In the genomic region with DNA sequence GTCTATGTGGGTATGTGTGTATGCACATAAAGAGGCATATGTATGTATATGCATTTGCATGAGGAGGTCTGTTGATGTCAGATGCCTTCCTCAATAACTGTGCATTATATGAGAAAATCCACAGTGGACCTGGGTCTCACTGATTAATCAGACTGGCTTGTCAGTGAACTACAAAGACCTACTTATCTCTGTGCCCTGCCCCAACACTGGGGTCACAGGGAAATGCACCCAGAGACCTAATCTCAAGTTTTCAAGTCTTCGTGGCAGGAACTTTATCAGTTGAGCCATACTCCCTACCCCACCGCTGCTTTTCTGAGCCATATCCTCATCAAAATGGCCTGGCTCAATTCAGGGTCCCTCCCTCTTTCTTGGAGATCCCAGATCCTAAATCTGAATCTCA, we compare ENCODE assay signal across 28 mouse cellular contexts.
DNase-seq lines count a peak whose midpoint lies in the region; ATAC-seq and TF ChIP-seq lines count a peak whose summit lies in the region.
"Had no signal": no experiment of that assay in that cellular context is flagged by ENCODE, and none has a peak within 500 bp of the region (broad histone marks: within the 10 kb centered on the region; RNA-seq: fewer than 3 reads in every experiment).

No protein-coding gene starts in this region.

- H3K4me1 ChIP-seq in forebrain, postnatal 0 days (ENCODE audit: insufficient read depth) = no peaks in the 10 kb centered on the region
- H3K4me1 ChIP-seq in forebrain, embryonic 10.5 days = no peaks in the 10 kb centered on the region
- peaks cover 13% of the 10 kb centered on the region for H3K4me1 ChIP-seq in liver, embryonic 13.5 days (replicated peaks)
- H3K4me1 ChIP-seq in midbrain, embryonic 14.5 days (ENCODE audit: control insufficient read depth, insufficient read depth, low read length) = no peaks in the 10 kb centered on the region
- H3K4me1 ChIP-seq: forebrain, embryonic 12.5 days; hindbrain, embryonic 12.5 days; midbrain, embryonic 12.5 days had no signal

- H3K36me3 ChIP-seq in forebrain, postnatal 0 days (ENCODE audit: insufficient read depth) = no peaks in the 10 kb centered on the region
- no peaks in the 10 kb centered on the region for H3K36me3 ChIP-seq in forebrain, embryonic 10.5 days (replicated peaks)
- no peaks in the 10 kb centered on the region for H3K36me3 ChIP-seq in liver, embryonic 13.5 days
- no peaks in the 10 kb centered on the region for H3K36me3 ChIP-seq in midbrain, embryonic 14.5 days (ENCODE audit: control insufficient read depth, insufficient read depth, low read length)
- H3K36me3 ChIP-seq: forebrain, embryonic 12.5 days; hindbrain, embryonic 12.5 days; limb, embryonic 13.5 days; midbrain, embryonic 12.5 days had no signal

- H3K27ac ChIP-seq in forebrain, postnatal 0 days (ENCODE audit: low read depth, low read length) = no peak overlapping the region
- H3K27ac ChIP-seq in forebrain, embryonic 10.5 days = no peak overlapping the region
- no peak overlapping the region for H3K27ac ChIP-seq in liver, embryonic 13.5 days
- H3K27ac ChIP-seq in midbrain, embryonic 14.5 days (replicated peaks; ENCODE audit: low read depth, low read length) = no peak overlapping the region
- H3K27ac ChIP-seq: forebrain, embryonic 12.5 days; hindbrain, embryonic 12.5 days; hindbrain, postnatal 0 days; limb, embryonic 13.5 days; midbrain, embryonic 12.5 days had no signal

- no peaks in the 10 kb centered on the region for H3K9me3 ChIP-seq in forebrain, postnatal 0 days (ENCODE audit: low read length)
- no peaks in the 10 kb centered on the region for H3K9me3 ChIP-seq in forebrain, embryonic 10.5 days
- H3K9me3 ChIP-seq in liver, embryonic 13.5 days (replicated peaks) = no peaks in the 10 kb centered on the region
- H3K9me3 ChIP-seq in midbrain, embryonic 14.5 days (ENCODE audit: control insufficient read depth, low read length) = no peaks in the 10 kb centered on the region
- H3K9me3 ChIP-seq: forebrain, embryonic 12.5 days; hindbrain, embryonic 12.5 days; limb, embryonic 13.5 days; midbrain, embryonic 12.5 days had no signal

- WGBS in forebrain, postnatal 0 days = 88% methylated on average over 2 of the region's 2 CpGs
- WGBS in forebrain, embryonic 10.5 days = 76% methylated on average over 2 of the region's 2 CpGs
- 3% methylated on average over 2 of the region's 2 CpGs for WGBS in liver, embryonic 13.5 days (ENCODE audit: insufficient replicate concordance)
- 86% methylated on average over 2 of the region's 2 CpGs for WGBS in midbrain, embryonic 14.5 days

- no peak overlapping the region for H3K4me2 ChIP-seq in forebrain, postnatal 0 days (ENCODE audit: low read depth)
- no peak overlapping the region for H3K4me2 ChIP-seq in liver, embryonic 13.5 days
- H3K4me2 ChIP-seq in midbrain, embryonic 14.5 days (ENCODE audit: low read length) = no peak overlapping the region
- H3K4me2 ChIP-seq: forebrain, embryonic 12.5 days; heart, embryonic 11.5 days; hindbrain, embryonic 12.5 days; limb, embryonic 13.5 days; lung, embryonic 14.5 days; midbrain, embryonic 12.5 days had no signal

- DNase-seq in forebrain, postnatal 0 days = no peak
- DNase-seq in forebrain, embryonic 10.5 days (ENCODE audit: extremely low spot score, low spot score) = no peak
- peak; percentile 45 for DNase-seq in liver, embryonic 13.5 days
- no peak for DNase-seq in midbrain, embryonic 14.5 days
- DNase-seq in kidney, postnatal 14 days = no peak
- no peak for DNase-seq in lung, adult 18-20 months
- DNase-seq: adrenal gland, adult 8-10 months; cerebellum, adult 11-12 months; cerebellum, adult 9-11 months; gastrocnemius, postnatal 25 days; heart, adult 18-20 months; heart, postnatal 36 days; kidney, adult 11 months; kidney, postnatal 25 days; lung, embryonic 14.5 days; right cerebral cortex, postnatal 25 days; spleen, adult 18-20 months; thymus, postnatal 14 days had no signal

- no peak for TF ChIP-seq CTCF in forebrain, postnatal 0 days (IDR thresholded peaks at IDR 0.05; ENCODE audit: low read depth)

- 0 out of 2 replicates have a peak, but pooled peaks have one; percentile 6 for ATAC-seq in forebrain, postnatal 0 days
- peak; percentile 76 for ATAC-seq in common myeloid progenitor, adult 5-6 weeks (replicated peaks; ENCODE audit: low read depth, poor library complexity, severe bottlenecking)
- ATAC-seq in liver, embryonic 13.5 days (ENCODE audit: low read depth) = peak; percentile 93
- ATAC-seq in megakaryocyte progenitor cell, adult 5-6 weeks (replicated peaks; ENCODE audit: poor library complexity) = peak; percentile 89
- no peak for ATAC-seq in midbrain, embryonic 14.5 days (ENCODE audit: low FRiP score, low TSS enrichment)
- ATAC-seq: activated CD4-positive, CD25-positive, alpha-beta regulatory T cell, adult 4 months; hindbrain, postnatal 0 days had no signal

- no peak overlapping the region for H3K9ac ChIP-seq in forebrain, postnatal 0 days
- H3K9ac ChIP-seq in liver, embryonic 13.5 days = no peak overlapping the region
- H3K9ac ChIP-seq in midbrain, embryonic 14.5 days (replicated peaks; ENCODE audit: low read length) = no peak overlapping the region
- H3K9ac ChIP-seq: forebrain, embryonic 12.5 days; hindbrain, embryonic 12.5 days; limb, embryonic 13.5 days; lung, embryonic 14.5 days; midbrain, embryonic 12.5 days had no signal

- H3K4me3 ChIP-seq in forebrain, postnatal 0 days (ENCODE audit: low read depth, low read length) = no peak overlapping the region
- H3K4me3 ChIP-seq in forebrain, embryonic 10.5 days = no peak overlapping the region
- no peak overlapping the region for H3K4me3 ChIP-seq in liver, embryonic 13.5 days (replicated peaks)
- H3K4me3 ChIP-seq in midbrain, embryonic 14.5 days (replicated peaks; ENCODE audit: low read depth, low read length) = no peak overlapping the region
- H3K4me3 ChIP-seq: erythroblast, embryonic 14.5 days; forebrain, embryonic 12.5 days; hindbrain, embryonic 12.5 days; limb, embryonic 13.5 days; midbrain, embryonic 12.5 days had no signal

- no peaks in the 10 kb centered on the region for H3K27me3 ChIP-seq in forebrain, postnatal 0 days (ENCODE audit: insufficient read depth, low read length)
- no peaks in the 10 kb centered on the region for H3K27me3 ChIP-seq in forebrain, embryonic 10.5 days (ENCODE audit: poor library complexity, severe bottlenecking)
- H3K27me3 ChIP-seq in liver, embryonic 13.5 days = no peaks in the 10 kb centered on the region; the same call in 1 of the 2 replicates
- H3K27me3 ChIP-seq in midbrain, embryonic 14.5 days (ENCODE audit: control insufficient read depth, insufficient read depth, low read length) = no peaks in the 10 kb centered on the region
- H3K27me3 ChIP-seq: forebrain, embryonic 12.5 days; hindbrain, embryonic 12.5 days; limb, embryonic 13.5 days; midbrain, embryonic 12.5 days had no signal
